Mouse (Mus musculus) gastrocnemius, adult 8-10 months (tissue): ENCODE measurements around the gene Pofut1. TPM values are rescaled to one million over a fixed set of nuclear protein-coding genes. Genes with fewer than 3 reads are reported as not detected.
"Not testable (repeated sequence)": the region's sequence is repeated elsewhere in the genome, so short reads cannot be mapped to it uniquely, and the experiment has no call there.

Experiments used
- DNase-seq, 2 experiments: peaks; one replicate each; pipeline ENCODE4 v3.0.0; 2022; ENCODE audit warnings: low spot score in 2 of 2
- total RNA-seq, 4 experiments: library from RNA; stranded (reverse); gene quantifications; 2 replicates each; pipeline ENCODE4 v1.2.4; 2022

Pofut1 gene
- total RNA-seq, 4 experiments from 2014 or later, result 9.2 to 12.3 (median 10.9) TPM

DNA sequence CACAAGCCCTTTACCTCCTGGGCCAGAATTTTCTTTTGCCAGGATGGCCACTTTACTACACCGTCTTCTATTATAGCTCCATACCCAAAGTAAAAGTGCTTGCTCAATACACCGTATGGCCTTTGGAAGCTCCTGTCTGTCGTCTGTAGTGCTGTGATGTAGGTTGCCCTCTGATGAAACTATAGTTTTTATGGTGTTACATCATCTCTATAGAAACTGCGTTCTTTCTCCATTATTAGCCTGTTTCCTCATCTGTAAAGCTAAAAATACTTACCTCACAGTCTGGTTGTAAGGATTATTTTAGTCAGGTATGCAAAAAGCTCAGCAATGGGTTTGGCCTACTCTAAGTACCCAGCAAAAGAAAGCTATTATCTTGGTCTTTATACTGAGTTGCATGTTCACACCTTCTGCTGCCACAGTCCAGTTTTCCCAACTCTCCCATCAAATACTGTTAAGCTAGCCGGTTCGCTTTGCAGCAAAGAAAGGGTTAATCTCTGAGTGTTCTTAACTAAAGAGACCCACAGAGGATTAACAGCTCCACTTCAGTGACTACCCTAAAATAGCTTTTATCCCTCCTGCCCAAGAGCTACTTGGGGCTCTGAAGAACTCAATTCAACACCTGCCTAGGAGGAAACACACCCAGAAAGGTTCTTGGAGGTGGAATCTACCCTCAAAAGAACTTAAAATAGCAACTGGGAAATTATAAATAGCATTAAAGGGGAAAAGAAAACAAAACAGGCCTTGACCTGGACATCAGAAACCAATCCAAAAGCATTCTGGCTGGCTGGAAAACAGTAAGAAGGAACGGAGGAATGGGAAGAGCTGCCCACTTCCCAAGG lies 2.1 kb upstream of the Pofut1 start:
- no peak for DNase-seq

DNA sequence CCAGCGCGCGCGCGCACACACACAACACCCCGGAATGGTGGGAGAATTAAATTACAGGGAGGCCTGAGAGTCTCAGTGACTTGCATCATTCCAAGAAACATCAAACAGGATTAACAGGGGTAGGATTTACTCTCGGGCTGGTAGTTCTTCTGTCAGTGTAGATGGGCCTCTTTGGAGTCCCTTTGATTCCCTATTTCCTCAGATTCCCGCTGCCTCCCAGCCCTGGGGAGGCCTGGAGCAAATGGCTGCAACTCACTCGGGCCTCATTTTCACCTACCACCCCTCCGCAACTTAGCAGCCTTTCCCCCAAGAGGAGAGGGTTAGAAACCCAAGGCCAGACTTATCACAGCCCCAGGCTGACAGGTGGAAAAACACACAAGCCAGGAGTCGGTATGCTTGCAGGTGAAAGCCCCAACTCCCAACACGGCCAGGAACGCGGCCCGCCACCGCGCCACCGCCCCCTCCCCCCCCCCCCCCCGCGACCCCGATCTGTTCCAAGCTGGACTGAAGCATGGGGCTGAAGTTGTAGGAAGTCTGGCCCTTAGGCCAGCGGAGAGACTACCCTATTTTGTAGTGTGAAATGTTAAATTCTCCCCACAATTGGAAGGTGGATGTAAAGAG lies 1.4 kb upstream of the Pofut1 start:
- no peak for DNase-seq

DNA sequence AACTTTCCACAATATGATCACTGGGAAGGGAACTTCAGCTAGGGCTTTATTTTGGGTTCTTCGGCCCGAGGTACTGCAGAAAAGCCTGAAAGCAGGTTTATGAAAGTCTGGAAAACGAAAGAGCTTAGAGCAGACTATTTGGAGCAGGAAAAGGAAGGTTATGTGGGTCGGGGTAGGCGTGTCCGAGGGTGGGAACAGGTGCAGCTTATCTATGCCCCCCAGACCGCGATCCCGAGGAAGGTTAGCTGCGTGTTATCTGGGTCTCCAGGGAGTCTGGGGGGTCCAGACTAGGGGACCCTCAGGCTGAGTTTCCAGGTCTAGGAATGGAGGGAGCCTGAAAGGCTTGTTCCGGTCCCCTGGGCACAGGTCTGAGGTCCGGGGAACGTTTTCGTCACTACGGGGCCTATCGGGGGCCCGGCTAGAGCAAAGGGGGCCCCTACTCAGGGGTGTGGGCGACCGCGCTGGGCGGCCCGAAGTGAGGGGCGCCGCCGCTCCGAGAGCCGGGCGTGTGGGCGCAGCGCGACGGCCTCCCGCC lies 565 bp upstream of the Pofut1 start:
- DNase-seq, result no peak

DNA sequence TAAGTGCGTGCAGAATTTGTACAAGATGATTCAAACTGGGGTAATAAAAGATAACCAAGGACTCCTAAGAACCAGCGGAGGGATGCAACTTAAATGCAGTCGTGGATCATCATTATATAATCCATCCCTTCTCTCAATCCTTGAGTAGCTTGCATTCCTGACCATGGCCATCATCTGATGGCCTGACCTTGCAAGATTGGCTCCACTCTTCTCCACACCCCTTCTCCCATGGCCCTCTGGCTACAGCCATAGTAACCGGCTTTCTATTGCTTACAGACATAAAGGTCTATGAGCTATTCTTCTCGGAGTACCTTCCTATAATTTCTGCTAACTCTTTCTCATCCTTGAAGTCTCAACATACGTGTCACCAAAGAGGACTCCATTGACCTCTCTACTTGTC lies 823 bp downstream of the Pofut1 start:
- DNase-seq, result no peak

DNA sequence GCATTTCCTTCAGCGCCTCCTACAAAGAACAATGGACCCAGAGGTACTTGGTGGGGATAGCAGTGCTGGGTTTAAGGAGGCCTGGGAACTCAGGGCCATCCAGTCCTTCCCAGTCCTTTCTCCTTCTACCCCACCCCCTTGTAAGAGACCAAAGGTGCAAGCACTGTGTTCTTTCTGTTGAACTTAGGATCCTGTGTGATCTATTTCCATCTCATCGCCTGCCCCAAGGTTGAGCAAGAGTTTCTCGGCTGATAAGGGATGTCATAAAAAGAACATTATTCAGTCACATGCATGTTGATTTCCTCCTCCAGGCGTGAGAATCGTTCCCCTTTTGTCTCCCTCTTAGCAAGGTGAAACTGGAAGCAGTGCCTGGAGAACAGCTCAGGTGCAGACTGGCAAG lies 8.4 kb downstream of the Pofut1 start:
- no peak for DNase-seq

DNA sequence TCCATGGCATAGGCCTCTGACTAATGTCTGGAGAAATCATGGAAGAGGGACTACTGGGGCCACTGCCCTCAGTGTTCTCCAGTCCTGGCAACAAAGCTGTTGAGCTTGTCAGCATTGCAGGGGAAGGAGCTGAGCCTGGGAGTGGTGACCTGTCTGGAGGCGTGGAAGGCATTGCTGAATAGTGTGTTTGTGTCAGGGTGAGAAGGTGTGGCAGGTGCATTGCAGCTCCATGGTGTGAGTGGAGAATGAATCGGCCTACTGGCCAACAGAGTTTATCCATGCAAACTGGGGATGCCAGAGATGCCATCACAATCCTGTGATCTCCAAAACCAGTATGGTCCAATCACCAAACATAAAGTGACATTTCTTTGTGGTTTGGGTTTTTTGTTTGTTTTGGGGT lies 15.3 kb downstream of the Pofut1 start:
- no peak for DNase-seq

DNA sequence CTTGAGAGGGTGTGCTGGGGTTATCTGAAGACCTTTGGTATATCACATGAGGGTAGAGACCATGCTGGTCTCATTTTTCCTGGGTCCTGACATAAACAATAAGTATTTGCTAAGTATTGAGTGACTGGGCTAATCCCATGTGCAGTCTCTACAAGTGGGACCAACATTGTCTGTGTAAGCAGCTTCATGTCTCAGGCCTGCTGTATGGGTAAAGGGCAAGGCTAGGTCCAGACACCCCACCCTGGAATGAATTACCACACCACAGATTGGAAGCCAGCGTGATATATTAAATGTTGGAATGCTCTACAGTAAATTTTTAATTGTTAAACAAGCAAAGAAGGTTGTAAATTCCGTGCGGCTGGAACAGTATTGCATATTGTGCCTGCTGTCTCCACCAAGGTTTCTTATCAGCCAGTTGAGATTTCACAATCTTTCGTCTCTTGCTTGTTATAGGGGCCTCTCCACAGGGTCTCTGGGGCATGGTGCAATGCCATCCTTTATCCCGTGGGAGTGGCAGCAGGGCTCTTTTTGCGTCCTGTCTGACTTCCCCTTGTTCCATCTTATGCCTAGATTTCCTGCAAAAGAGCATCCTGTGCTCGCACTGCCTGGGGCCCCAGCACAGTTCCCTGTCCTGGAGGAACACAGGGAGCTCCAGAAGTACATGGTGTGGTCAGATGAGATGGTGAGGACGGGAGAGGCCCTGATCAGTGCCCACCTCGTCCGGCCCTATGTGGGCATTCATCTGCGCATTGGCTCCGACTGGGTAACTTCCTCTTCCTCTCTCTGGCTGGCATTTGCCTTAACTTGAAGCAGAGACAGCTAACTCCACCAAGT lies 17.9 kb downstream of the Pofut1 start:
- DNase-seq, result no peak

DNA sequence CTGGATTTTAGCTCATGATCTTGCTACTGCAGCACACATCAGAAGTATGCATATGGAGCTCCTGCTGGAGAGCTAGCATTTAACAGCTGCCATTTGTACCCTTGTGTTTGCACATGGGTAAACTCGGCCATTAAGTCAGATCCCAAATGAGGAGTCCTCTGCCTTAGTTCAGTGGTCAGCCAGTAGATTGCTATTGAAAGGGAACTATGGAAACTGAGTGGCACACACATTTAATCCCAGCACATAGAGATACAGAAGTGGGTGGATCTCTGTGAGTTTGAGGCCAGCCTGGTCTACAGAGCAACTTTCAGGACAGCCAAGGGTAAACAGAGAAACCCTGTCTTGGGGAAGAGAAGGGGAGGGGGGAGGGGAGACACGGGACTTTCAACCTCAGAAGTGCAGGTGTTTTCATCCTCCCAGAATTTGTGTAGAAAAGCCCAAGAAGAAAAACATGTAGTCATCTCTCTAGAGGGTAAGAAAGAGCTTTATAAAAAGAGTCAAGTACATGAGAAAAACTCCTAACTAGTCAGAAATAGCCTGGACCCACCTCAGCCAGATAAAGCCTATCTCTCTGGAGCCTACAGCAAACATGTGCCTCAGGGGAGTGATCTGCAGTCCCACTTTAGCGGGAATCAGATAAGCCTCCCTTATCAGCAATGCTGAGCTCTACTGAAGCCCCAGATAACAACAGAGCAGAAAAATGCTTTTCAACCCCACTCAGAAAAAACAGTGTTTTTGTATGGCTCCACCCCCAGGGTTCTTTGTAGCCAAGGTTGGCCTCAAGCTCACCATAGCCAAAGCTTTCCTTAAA lies 18.7 kb downstream of the Pofut1 start:
- no peak for DNase-seq

DNA sequence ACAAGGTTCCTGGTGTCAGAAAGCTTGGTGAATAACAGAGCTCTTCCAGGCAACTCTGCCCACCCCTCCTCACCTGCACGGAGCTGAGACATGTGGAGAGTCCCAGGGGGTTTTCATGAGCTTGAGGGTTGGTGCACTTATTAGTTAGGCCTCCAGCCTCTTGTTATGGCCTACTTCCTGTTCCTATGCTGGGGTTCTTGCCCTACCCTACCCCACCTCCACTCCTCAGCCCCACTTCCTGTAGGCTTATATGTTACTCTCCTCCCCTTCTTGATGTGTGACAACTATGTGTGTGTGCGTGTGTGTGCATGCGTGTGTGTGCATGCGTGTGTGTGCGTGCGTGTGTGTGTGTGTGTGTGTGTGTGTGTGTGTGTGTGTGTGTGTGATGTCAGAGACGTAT lies 21.7 kb downstream of the Pofut1 start:
- no peak for DNase-seq

DNA sequence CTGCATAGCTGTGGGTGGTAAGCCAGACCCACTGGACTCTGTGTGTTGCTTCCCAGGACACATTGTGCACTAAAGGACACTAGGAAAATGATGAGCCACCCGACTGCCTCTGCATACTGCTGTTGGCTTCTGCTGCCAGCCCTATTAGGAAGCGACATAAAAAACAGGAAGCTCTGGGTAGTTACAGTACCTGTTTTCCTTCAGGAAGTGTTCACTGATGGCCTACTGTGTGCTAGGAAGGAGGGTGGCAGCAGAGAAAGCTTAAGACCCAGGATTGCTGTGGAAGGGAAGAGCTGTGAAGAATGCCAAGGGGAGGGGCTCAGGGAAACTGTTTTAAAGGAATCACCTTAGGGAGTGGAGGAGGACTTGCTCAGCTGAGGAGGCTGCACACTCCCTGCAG lies 26.0 kb downstream of the Pofut1 start:
- DNase-seq, result no peak

DNA sequence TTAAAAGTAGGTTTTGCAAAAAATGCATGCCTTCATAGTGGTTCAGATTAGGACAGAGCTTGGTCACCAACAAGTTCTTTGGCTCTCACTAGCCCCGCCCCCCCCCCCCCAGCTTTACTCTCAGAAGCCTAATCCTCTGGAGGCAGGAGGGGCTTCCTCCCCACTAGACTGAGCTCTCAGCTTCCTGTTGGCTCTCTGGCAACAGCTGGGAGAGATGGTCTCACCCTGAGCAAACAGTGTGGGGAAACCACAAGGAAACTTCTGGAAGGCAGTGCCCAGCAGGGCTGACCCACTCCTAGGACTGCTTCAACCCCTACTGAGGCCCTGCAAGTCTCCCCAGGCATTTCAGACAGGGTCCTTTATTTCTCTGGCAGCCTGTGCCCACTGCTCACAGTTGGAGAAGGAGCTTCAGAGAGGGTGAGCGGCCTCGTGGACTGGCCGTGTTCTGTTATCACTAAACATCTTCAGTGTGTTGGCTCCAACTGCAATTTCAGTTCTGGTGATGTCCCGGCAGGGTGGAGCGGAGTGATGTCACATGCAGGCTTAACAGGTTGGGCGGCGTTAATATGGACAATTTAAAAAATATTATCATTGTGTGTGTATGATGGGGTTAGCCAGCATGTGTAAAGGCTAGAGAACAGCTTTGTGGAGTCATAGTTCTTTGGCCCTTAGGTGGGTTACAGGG lies 29.0 kb downstream of the Pofut1 start:
- not testable (repeated sequence) for DNase-seq

DNA sequence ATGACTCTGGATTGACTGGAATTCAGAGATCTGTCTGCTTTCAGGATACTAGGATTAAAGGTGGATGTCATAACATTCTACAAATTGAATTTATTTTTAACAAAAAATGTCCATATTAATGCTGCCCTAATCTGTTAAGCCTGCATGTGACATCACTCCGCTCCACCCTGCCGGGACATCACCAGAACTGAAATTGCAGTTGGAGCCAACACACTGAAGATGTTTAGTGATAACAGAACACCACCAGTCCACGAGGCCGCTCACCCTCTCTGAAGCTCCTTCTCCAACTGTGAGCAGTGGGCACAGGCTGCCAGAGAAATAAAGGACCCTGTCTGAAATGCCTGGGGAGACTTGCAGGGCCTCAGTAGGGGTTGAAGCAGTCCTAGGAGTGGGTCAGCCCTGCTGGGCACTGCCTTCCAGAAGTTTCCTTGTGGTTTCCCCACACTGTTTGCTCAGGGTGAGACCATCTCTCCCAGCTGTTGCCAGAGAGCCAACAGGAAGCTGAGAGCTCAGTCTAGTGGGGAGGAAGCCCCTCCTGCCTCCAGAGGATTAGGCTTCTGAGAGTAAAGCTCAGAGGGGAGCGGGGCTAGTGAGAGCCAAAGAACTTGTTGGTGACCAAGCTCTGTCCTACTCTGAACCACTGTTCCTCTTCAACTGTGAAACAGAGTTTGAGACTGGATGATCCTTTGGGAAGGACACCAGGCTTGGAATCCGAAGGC lies 33.0 kb downstream of the Pofut1 start:
- DNase-seq, result not testable (repeated sequence)

DNA sequence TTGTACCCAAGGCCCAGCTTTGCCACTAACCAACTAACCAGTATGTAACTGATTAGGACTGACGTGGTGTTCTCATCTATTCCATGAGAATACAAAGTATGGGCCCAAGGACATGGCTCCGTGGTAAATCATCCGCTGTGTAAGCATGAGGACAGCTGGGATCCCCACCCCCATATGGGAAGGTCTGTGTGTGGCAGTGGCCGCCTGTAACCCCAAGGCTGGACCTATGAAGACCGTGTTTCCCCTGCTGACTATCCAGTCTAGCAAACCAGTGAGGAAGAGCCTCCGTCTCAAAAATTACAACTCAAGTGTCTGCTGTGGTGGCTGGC lies 33.5 kb downstream of the Pofut1 start:
- DNase-seq, result no peak

DNA sequence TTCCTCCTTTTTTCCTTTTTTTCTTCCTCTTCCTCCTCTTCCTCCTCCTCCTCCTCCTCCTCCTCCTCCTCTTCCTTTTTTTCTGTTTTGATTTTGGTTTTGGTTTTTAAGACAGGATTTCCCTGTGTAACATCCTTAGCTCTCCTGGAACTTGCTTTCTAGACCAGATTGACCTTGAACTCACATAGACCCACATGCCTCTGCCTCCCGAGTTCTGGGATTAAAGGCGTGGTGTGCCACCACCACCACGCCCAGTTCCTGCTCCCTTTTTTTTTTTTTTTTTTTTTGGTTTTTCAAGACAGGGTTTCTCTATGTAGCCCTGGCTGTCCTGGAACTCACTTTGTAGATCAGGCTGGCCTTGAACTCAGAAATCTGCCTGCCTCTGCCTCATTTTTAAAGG lies 34.2 kb downstream of the Pofut1 start:
- DNase-seq, result not testable (repeated sequence)

DNA sequence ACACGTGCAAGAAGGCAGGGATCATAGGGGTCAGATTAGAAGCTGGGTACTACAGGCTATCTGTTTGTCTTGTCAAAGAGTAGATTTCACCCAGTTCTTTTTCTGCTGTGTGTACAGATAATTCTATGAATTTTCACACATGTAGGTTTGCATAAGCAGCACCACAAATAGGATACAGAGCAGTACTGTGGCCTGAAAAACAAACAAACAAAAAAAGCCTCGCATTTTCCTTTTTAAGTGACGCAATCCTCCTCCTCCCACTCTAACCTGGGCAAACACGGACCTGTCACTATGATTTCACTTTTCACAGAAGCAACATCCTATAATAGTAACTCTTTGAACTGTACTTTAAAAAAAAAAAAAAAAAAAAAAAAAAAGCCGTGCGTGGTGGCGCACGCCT lies 35.1 kb downstream of the Pofut1 start:
- no peak for DNase-seq

DNA sequence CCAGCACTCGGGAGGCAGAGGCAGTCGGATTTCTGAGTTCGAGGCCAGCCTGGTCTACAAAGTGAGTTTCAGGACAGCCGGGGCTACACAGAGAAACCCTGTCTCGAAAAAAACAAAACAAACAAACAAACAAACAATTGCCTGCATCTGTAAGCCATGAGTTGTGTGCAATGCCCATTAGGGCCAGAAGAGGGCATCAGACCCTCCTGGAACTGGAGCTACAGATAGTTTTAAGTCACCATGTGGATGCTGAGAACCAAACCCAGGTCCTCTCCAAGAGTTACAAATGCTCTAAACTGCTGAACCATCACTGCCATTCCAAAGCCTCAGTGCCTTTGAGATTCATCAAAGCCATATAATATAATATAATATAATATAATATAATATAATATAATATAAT lies 35.5 kb downstream of the Pofut1 start:
- DNase-seq, result not testable (repeated sequence)

DNA sequence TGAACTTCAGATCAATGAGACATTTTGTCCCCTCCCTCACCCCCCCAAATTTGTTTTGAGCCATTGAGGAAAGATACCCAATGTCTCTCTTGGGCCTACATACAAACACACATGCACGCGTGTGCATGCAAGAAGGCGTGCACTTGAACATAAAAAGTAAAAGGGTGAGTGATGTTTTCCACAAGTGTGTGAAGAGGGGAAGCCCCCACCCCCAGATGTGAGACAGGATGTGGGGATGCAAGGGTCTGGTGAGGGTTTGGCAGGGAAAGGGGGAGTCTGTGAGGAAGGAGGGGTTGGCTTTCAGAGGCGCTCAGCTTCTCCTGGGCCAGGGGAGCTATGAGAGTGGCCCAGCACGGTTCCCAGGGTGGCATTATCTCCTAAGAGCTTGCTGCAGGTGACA lies 37.0 kb downstream of the Pofut1 start:
- DNase-seq, result no peak

DNA sequence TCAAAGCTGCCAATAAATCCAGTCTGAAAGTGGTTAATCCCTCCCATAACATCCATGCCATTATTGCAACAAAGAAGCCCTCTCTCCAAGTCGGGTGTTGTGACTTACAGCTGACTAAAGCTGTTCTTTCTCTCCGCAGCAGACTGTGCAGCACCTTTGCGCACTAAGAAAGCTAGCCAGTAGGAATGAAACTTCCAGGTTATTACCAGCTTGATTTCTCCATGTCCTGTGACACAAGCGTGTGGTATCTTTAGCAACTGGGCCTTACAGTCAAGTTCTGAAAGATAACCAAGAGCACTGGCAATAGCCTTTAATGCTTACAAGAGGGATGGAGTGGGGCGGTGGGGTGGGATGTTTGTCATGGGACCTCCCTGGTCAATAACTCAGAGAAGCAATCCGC lies 42.6 kb downstream of the Pofut1 start:
- no peak for DNase-seq

DNA sequence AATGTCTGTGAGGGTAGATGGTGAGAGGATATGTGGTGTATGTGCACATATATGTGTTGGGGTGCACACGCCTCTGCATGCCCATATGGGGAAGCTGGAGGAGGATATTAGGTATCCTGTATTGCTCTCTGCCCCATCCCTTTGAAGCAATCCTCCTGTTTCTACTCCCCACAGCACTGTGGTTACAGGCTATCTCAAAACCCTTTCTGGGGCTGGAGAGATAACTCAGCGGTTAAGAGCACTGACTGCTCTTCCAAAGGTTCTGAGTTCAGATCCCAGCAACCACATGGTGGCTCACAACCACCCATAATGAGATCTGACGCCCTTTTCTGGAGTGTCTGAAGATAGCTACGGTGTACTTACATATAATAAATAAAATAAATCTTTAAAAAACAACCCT lies 45.2 kb downstream of the Pofut1 start:
- no peak for DNase-seq

DNA sequence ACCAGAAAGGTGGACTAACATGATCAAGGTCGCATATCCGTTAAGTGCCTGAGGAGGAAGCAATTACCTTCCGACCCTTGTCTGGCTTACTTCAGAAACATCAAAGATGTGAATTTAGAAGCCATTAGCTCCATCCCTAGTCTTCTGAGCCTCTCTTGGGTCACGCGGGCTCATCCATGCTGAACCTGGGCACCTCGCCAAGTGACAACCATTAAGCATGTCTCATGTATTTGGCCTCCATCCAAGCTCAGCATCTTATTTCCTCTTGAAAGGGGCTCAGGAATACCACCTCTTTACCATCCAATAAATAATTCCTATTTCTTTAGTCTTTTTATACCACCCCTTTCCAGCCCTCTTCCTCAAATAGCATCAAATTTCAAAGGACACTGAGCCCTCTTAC lies 46.5 kb downstream of the Pofut1 start:
- no peak for DNase-seq
